Mouse (Mus musculus): Measurements from ENCODE around the gene Fzd7. TPM values are rescaled to one million over a fixed set of nuclear protein-coding genes. Genes with fewer than 3 reads are reported as not detected.
A peak's percentile ranks its signal among the peaks of the same experiment; 100 is the strongest.
"Not testable (repeated sequence)": the region's sequence is repeated elsewhere in the genome, so short reads cannot be mapped to it uniquely, and the experiment has no call there.

Gene Fzd7
- 3.0 and 4.5 TPM in 2 replicates for polyA plus RNA-seq (2015; fragmentation: Nextera tagmentation; extraction: Ambion mirVana)

GRCm38 (mm10) chr1:59482331-59482695 lies at the start of gene Fzd7:
Gene Fzd7 (plus strand): TSS chr1:59482424.
- H3K4me2 ChIP-seq: peak within 1 kb of the TSS; percentile 97
- no peaks in the 10 kb centered on the region for H3K36me3 ChIP-seq
- peaks cover 40% of the 10 kb centered on the region for H3K27me3 ChIP-seq
- under 1% methylated on average over 35 of the region's 35 CpGs for WGBS
- peak within 1 kb of the TSS; percentile 86 for H3K27ac ChIP-seq
- H3K4me1 ChIP-seq (replicated peaks): peaks cover 32% of the 10 kb centered on the region
- no peaks in the 10 kb centered on the region for H3K9me3 ChIP-seq (replicated peaks)
- peak within 1 kb of the TSS; percentile 69 for H3K4me3 ChIP-seq
- 0 out of 2 replicates have a peak, but pooled peaks have one; percentile 15 for ATAC-seq (replicated peaks; ENCODE audit: insufficient number of reproducible peaks, insufficient read depth, low FRiP score, low read depth)
- peak within 1 kb of the TSS; percentile 74 for H3K9ac ChIP-seq

DNA sequence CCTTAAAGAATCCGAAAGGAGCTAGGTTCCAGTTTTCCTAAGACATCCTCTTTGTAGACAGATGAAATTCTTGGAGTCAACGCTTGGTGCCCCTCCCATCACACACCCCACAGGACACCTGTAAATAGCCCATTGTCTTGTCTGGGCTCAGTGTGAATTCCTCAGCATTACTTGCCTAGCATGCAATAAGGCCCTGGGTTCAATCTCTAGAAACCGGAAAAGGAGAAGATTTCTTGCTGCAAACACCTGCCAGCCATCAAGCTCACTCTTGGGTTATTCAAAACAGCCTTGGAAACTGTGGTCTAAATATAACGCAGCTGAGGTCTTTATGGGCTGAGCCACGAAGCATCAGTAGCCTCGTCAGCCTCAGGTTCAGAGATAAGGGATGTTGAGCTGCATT lies 48.9 kb upstream of the Fzd7 start:
- no peak overlapping the region for H3K27ac ChIP-seq
- H3K4me1 ChIP-seq (replicated peaks): no peaks in the 10 kb centered on the region
- no peak overlapping the region for H3K9ac ChIP-seq
- H3K36me3 ChIP-seq: no peaks in the 10 kb centered on the region
- H3K27me3 ChIP-seq: no peaks in the 10 kb centered on the region
- H3K4me3 ChIP-seq: no peak overlapping the region
- WGBS: 41% methylated on average over 6 of the region's 6 CpGs
- no peak overlapping the region for H3K4me2 ChIP-seq
- no peak for ATAC-seq (replicated peaks; ENCODE audit: insufficient number of reproducible peaks, insufficient read depth, low FRiP score, low read depth)
- no peaks in the 10 kb centered on the region for H3K9me3 ChIP-seq (replicated peaks)

- no peak overlapping the region for H3K4me3 ChIP-seq
- H3K4me2 ChIP-seq: no peak overlapping the region
- no peak overlapping the region for H3K27ac ChIP-seq
- ATAC-seq (replicated peaks; ENCODE audit: insufficient number of reproducible peaks, insufficient read depth, low FRiP score, low read depth): 0 out of 2 replicates have a peak, but pooled peaks have one; percentile 47
- H3K9me3 ChIP-seq (replicated peaks): no peaks in the 10 kb centered on the region
- H3K4me1 ChIP-seq (replicated peaks): no peaks in the 10 kb centered on the region
- WGBS: 44% methylated on average over 3 of the region's 3 CpGs
- no peak overlapping the region for H3K9ac ChIP-seq
- H3K27me3 ChIP-seq: no peaks in the 10 kb centered on the region
- no peaks in the 10 kb centered on the region for H3K36me3 ChIP-seq
Observed at GRCm38 (mm10) chr1:59434071-59434470, 48.2 kb upstream of the Fzd7 start.

GRCm38 (mm10) chr1:59435270-59435669 lies 47.0 kb upstream of the Fzd7 start:
- WGBS: 81% methylated on average over 5 of the region's 5 CpGs
- no peak for ATAC-seq (replicated peaks; ENCODE audit: insufficient number of reproducible peaks, insufficient read depth, low FRiP score, low read depth)

GRCm38 (mm10) chr1:59436321-59436720 lies 45.9 kb upstream of the Fzd7 start:
- Histone ChIP-seq H3K4me2 (no peak overlapping the region), H3K27me3 (0 out of 2 replicates have a peak, but pooled peaks cover 2% of the 10 kb centered on the region), H3K9ac (no peak overlapping the region), H3K36me3 (no peaks in the 10 kb centered on the region), H3K4me1 (replicated peaks) (no peaks in the 10 kb centered on the region), H3K4me3 (no peak overlapping the region), H3K9me3 (replicated peaks) (no peaks in the 10 kb centered on the region), H3K27ac (no peak overlapping the region)
- WGBS: 73% methylated on average over 3 of the region's 3 CpGs
- ATAC-seq (replicated peaks; ENCODE audit: insufficient number of reproducible peaks, insufficient read depth, low FRiP score, low read depth): no peak

More at GRCm38 (mm10) chr1:59435270-59435669, 47.0 kb upstream of the Fzd7 start:
- no peaks in the 10 kb centered on the region for H3K36me3 ChIP-seq
- H3K4me2 ChIP-seq: no peak overlapping the region
- H3K27me3 ChIP-seq: 0 out of 2 replicates have a peak, but pooled peaks cover 1% of the 10 kb centered on the region
- no peak overlapping the region for H3K4me3 ChIP-seq
- no peak overlapping the region for H3K27ac ChIP-seq
- no peak overlapping the region for H3K9ac ChIP-seq
- no peaks in the 10 kb centered on the region for H3K9me3 ChIP-seq (replicated peaks)
- no peaks in the 10 kb centered on the region for H3K4me1 ChIP-seq (replicated peaks)

DNA sequence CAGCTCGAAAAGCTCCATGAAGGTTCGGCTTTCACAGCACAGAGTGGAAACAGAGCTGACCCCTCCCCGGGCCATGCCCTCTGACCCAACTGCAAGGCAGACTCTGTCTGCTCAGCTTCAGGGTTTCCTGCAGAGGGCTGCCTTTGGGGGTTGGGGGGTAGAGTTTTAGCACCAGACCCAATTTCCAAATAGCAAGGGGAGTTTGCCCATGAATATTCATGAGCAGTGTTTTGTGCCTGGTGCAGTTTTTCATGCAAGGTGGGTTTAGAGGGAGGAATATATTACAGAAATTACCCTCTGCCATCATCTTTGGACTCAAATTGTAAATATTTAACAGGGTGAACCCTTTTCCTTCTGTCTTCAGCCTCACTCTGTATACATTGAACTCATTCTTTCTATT lies 44.3 kb upstream of the Fzd7 start:
- 55% methylated on average over 3 of the region's 3 CpGs for WGBS

GRCm38 (mm10) chr1:59438330-59438729 lies 43.9 kb upstream of the Fzd7 start:
- no peak overlapping the region for H3K4me2 ChIP-seq
- no peak for ATAC-seq (replicated peaks; ENCODE audit: insufficient number of reproducible peaks, insufficient read depth, low FRiP score, low read depth)
- no peak overlapping the region for H3K4me3 ChIP-seq
- H3K9me3 ChIP-seq (replicated peaks): no peaks in the 10 kb centered on the region
- H3K27me3 ChIP-seq: 0 out of 2 replicates have a peak, but pooled peaks cover 2% of the 10 kb centered on the region
- no peaks in the 10 kb centered on the region for H3K36me3 ChIP-seq
- H3K27ac ChIP-seq: no peak overlapping the region
- no peak overlapping the region for H3K9ac ChIP-seq
- 75% methylated on average over 4 of the region's 4 CpGs for WGBS
- H3K4me1 ChIP-seq (replicated peaks): no peaks in the 10 kb centered on the region

More for the DNA sequence above, 44.3 kb upstream of the Fzd7 start:
- H3K27ac ChIP-seq: no peak overlapping the region
- H3K27me3 ChIP-seq: 0 out of 2 replicates have a peak, but pooled peaks cover 2% of the 10 kb centered on the region
- no peak overlapping the region for H3K4me2 ChIP-seq
- no peak overlapping the region for H3K4me3 ChIP-seq
- no peaks in the 10 kb centered on the region for H3K4me1 ChIP-seq (replicated peaks)
- no peaks in the 10 kb centered on the region for H3K36me3 ChIP-seq
- no peak overlapping the region for H3K9ac ChIP-seq
- ATAC-seq (replicated peaks; ENCODE audit: insufficient number of reproducible peaks, insufficient read depth, low FRiP score, low read depth): no peak
- H3K9me3 ChIP-seq (replicated peaks): no peaks in the 10 kb centered on the region

GRCm38 (mm10) chr1:59439252-59439651 lies 43.0 kb upstream of the Fzd7 start:
- Histone ChIP-seq H3K36me3 (no peaks in the 10 kb centered on the region), H3K27ac (no peak overlapping the region), H3K4me2 (no peak overlapping the region), H3K9ac (no peak overlapping the region), H3K4me3 (no peak overlapping the region), H3K9me3 (replicated peaks) (no peaks in the 10 kb centered on the region), H3K4me1 (replicated peaks) (no peaks in the 10 kb centered on the region), H3K27me3 (0 out of 2 replicates have a peak, but pooled peaks cover 2% of the 10 kb centered on the region)
- WGBS: 63% methylated on average over 2 of the region's 2 CpGs
- ATAC-seq (replicated peaks; ENCODE audit: insufficient number of reproducible peaks, insufficient read depth, low FRiP score, low read depth): no peak

- 0 out of 2 replicates have a peak, but pooled peaks cover 2% of the 10 kb centered on the region for H3K27me3 ChIP-seq
Observed at GRCm38 (mm10) chr1:59439941-59440340, 42.3 kb upstream of the Fzd7 start.

DNA sequence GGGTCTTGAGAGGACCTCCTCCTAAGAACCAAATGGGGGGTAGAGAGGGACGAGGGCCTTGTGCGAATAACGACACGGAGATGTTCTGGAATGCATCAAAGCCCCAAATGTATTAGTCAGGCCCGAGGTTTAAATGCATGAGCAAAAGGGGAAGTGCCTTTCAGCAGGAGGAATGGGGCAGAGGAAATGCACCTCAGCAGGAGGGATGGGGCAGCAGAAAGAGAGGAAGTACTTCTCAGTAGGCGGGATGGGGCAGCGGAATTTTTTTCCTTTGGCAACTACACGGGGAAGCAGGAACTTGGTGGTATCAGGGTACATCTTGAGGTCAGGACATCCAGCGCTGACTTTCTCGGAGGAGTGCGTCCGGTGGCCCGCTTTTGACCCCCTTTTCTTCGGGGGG lies 39.5 kb upstream of the Fzd7 start:
- H3K9ac ChIP-seq; H3K4me1 ChIP-seq (replicated peaks); H3K27ac ChIP-seq; H3K27me3 ChIP-seq; H3K9me3 ChIP-seq (replicated peaks); H3K4me2 ChIP-seq; ATAC-seq (replicated peaks; ENCODE audit: insufficient number of reproducible peaks, insufficient read depth, low FRiP score, low read depth); H3K36me3 ChIP-seq; H3K4me3 ChIP-seq: not testable (repeated sequence)
- WGBS: 90% methylated on average over 14 of the region's 14 CpGs

More at GRCm38 (mm10) chr1:59439941-59440340, 42.3 kb upstream of the Fzd7 start:
- 88% methylated on average over 1 of the region's 1 CpGs for WGBS
- Histone ChIP-seq H3K36me3 (no peaks in the 10 kb centered on the region), H3K4me2 (no peak overlapping the region), H3K4me3 (no peak overlapping the region), H3K4me1 (replicated peaks) (no peaks in the 10 kb centered on the region), H3K27ac (no peak overlapping the region), H3K9me3 (replicated peaks) (no peaks in the 10 kb centered on the region), H3K9ac (no peak overlapping the region)
- ATAC-seq (replicated peaks; ENCODE audit: insufficient number of reproducible peaks, insufficient read depth, low FRiP score, low read depth): no peak

DNA sequence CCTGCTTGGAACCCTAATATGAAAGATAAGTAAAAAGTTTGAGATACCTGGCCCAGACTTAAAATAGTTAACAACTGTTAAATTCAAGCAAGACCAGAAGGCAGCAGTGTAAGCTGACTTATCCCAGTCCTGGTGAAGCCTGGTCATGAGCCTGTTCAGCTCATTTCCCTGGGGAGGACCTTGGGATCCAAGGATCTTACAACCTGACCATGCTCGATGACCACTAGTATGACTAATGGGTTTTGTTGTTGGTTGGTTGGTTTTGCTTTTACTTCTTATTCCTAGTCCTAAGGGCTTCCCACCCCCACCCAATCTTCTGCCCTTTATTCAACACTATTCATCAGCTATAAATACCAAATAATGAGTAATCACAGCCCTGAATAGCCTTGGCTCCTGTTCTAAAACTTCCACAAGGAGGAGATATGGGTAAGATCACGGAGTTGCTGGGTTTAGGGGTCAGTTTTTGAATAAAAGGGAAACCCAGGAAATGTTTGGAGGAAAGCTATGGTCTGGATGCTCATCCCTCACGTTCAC lies 38.0 kb upstream of the Fzd7 start:
- Histone ChIP-seq H3K4me3 (no peak overlapping the region), H3K27ac (no peak overlapping the region), H3K4me1 (replicated peaks) (0 out of 2 replicates have a peak, but pooled peaks cover 3% of the 10 kb centered on the region), H3K4me2 (no peak overlapping the region), H3K36me3 (no peaks in the 10 kb centered on the region), H3K9ac (no peak overlapping the region), H3K9me3 (replicated peaks) (no peaks in the 10 kb centered on the region), H3K27me3 (0 out of 2 replicates have a peak, but pooled peaks cover 7% of the 10 kb centered on the region)
- ATAC-seq (replicated peaks; ENCODE audit: insufficient number of reproducible peaks, insufficient read depth, low FRiP score, low read depth): no peak
- 60% methylated on average over 3 of the region's 3 CpGs for WGBS

- Histone ChIP-seq H3K27me3 (0 out of 2 replicates have a peak, but pooled peaks cover 10% of the 10 kb centered on the region), H3K36me3 (no peaks in the 10 kb centered on the region), H3K4me2 (no peak overlapping the region), H3K4me1 (replicated peaks) (peaks cover 8% of the 10 kb centered on the region; the same call in 1 of the 2 replicates), H3K4me3 (no peak overlapping the region), H3K9ac (no peak overlapping the region), H3K27ac (no peak overlapping the region), H3K9me3 (replicated peaks) (no peaks in the 10 kb centered on the region)
- 82% methylated on average over 5 of the region's 5 CpGs for WGBS
- ATAC-seq (replicated peaks; ENCODE audit: insufficient number of reproducible peaks, insufficient read depth, low FRiP score, low read depth): no peak
Observed at GRCm38 (mm10) chr1:59445242-59445641, 37.0 kb upstream of the Fzd7 start.
